Mouse (Mus musculus): Measurements from ENCODE around the gene Fbxw11. TPM values are rescaled to one million over a fixed set of nuclear protein-coding genes. Genes with fewer than 3 reads are reported as not detected.
"Not testable (repeated sequence)": the region's sequence is repeated elsewhere in the genome, so short reads cannot be mapped to it uniquely, and the experiment has no call there.

Fbxw11 gene
- total RNA-seq, 2 experiments from 2014 or later = 50.1 to 51.0 TPM

GRCm38 (mm10) chr11:32650893-32651590, 8.5 kb downstream of the Fbxw11 start:
- intact Hi-C loops (cut with DNase I) = no loop called here
- no peak for DNase-seq (ENCODE audit: low spot score)

DNA sequence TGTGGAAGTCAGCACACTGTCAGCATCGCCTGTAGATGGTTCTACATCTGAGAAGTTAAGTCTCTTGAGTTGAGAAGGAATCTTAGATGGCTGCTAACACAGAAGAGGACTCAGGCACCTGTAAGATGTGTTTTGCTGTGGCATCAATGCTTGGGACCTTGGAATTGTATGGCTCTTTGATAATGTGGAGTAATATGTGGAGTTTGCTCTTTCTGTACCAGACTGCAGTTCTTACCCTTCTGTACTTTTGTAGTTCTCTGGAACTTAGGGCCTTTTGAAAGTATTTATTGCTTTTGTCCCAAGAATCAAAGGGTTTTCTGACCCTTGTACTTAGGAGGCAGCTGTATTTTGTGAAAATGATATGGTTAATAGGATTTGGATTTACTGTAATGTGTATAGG, 9.2 kb downstream of the Fbxw11 start:
- intact Hi-C loops (cut with DNase I) = no loop called here
- DNase-seq (ENCODE audit: low spot score) = no peak

GRCm38 (mm10) chr11:32662082-32662656, 19.6 kb downstream of the Fbxw11 start:
- DNase-seq (ENCODE audit: low spot score) = no peak
- intact Hi-C loops (cut with DNase I) = no loop called here

DNA sequence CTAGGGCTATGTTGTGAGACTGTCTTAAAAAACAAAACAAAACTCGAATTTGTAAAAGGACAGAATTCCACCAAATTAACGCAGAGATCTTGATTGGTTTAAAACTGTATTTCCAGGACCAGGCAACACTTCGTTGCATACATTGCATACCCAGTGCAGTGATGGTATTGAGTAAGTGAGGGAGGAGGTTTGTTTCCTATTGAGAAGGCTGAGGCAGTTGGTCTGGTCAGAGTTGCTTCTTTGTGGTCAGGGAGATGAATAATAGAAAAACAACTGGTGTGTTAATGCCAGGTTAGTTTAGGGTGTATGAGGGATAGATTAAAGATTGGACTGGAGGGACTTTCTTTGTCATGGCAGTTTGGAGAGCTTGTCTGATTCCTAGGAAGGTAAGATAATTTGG, 23.1 kb downstream of the Fbxw11 start:
- no peak for DNase-seq (ENCODE audit: low spot score)
- intact Hi-C loops (cut with DNase I) = no loop called here

- intact Hi-C loops (cut with DNase I) = no loop called here
- DNase-seq (ENCODE audit: low spot score) = no peak
These were observed 24.5 kb downstream of the Fbxw11 start for GRCm38 (mm10) chr11:32666983-32667382.

DNA sequence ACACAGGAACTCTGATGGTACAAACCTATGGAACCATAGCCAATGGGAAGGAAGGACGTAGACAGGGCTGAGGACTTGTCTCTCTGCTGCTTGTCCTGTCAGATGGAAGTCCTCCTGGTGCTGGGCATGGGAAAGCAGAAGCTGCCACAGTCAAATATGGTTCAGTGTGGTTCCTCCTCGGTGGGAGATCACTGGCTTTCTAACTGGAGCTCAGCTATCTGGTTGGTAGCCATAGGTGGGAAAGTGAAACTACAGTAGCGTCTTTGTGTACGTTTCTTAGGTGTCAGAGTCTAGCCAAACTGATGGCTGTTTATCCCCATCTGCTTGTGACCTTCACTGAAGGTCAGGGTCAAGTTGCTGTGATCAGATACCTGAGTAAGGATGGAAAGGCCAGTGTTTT, 29.0 kb downstream of the Fbxw11 start:
- intact Hi-C loops (cut with DNase I) = loop anchor here (2.0 kb wide), 1 partner anchor 31 kb away; no protein-coding TSS in a partner anchor
- no peak for DNase-seq (ENCODE audit: low spot score)

DNA sequence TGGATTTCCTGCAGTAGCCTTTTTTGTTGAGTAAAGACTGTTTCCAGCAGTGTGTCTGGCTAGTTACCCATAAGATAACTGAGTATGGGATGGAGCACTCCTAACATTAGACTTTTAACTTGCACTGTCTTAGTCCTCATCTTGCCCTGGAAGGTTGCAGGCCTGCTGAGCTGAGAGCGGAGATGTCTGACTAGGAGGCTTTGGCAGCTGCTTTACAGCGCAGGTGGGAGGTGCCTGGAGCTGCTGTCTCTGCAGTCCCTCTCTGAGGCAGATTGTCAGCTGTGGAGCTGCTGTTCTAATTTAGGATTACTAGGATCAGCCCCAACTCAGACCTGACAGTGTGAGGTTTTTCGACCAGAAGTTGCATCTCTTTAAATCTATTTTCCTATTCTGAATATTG, 34.3 kb downstream of the Fbxw11 start:
- intact Hi-C loops (cut with DNase I) = no loop called here
- no peak for DNase-seq (ENCODE audit: low spot score)

GRCm38 (mm10) chr11:32677811-32678210, 35.3 kb downstream of the Fbxw11 start:
- intact Hi-C loops (cut with DNase I) = no loop called here
- no peak for DNase-seq (ENCODE audit: low spot score)

DNA sequence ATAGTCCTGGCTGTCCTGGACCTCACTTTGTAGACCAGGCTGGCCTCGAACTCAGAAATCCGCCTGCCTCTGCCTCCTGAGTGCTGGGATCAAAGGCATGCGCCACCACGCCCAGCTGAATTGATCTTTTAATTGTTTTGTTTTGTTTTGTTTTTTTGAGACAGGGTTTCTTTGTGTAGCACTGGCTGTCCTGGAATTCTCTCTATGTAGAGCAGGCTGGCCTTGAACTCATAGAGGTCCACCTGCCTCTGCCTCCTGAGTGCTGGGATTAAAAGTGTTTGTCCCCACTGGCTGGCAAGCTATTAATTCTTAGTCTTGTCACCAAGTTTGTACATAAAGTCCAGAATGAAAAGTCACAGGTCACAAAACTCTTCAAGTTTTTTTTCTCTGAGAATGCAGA, 36.6 kb downstream of the Fbxw11 start:
- intact Hi-C loops (cut with DNase I); DNase-seq (ENCODE audit: low spot score): not testable (repeated sequence)

- intact Hi-C loops (cut with DNase I) = no loop called here
These were observed 37.5 kb downstream of the Fbxw11 start for GRCm38 (mm10) chr11:32680014-32680413.

GRCm38 (mm10) chr11:32681192-32681795, 38.8 kb downstream of the Fbxw11 start:
- intact Hi-C loops (cut with DNase I) = no loop called here
- no peak for DNase-seq (ENCODE audit: low spot score)

More at GRCm38 (mm10) chr11:32680014-32680413, 37.5 kb downstream of the Fbxw11 start:
- no peak for DNase-seq (ENCODE audit: low spot score)

GRCm38 (mm10) chr11:32682335-32683102, 40.0 kb downstream of the Fbxw11 start:
- intact Hi-C loops (cut with DNase I) = no loop called here
- DNase-seq (ENCODE audit: low spot score) = no peak

- DNase-seq (ENCODE audit: low spot score) = no peak
- intact Hi-C loops (cut with DNase I) = no loop called here
These were observed 42.2 kb downstream of the Fbxw11 start for GRCm38 (mm10) chr11:32684690-32685254.

DNA sequence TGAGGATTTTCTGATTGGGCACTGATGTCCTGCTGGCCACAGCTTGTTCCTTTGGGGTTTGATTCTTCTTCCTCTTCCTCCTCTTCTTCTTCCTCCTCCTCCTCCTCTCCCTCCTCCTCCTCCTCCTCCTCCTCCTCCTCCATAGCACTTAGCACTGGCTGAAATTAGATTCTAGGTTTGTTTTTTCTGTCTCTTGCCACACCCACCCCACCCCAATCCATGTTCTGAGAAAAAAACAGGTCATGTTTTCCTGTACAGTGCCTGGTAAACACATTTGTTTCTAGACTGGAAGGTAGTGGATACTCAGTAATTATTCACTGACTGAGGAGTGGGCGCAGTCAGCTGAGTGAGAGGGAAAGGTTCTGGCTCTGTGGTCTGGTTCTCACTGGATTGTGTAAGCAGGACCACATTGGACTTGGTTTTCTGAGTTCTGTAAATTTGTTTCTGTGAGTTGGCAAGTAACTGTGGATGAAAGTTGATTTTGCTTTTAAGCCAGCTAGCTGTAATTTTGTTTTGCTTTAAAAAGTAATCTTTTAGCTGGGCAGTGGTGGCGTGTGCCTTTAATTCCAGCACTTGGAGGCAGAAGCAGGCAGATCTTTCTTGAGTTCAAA, 45.8 kb downstream of the Fbxw11 start:
- DNase-seq (ENCODE audit: low spot score) = no peak
- intact Hi-C loops (cut with DNase I) = no loop called here

- intact Hi-C loops (cut with DNase I) = no loop called here
- DNase-seq (ENCODE audit: low spot score) = no peak
These were observed 47.0 kb downstream of the Fbxw11 start for GRCm38 (mm10) chr11:32689510-32689909.

DNA sequence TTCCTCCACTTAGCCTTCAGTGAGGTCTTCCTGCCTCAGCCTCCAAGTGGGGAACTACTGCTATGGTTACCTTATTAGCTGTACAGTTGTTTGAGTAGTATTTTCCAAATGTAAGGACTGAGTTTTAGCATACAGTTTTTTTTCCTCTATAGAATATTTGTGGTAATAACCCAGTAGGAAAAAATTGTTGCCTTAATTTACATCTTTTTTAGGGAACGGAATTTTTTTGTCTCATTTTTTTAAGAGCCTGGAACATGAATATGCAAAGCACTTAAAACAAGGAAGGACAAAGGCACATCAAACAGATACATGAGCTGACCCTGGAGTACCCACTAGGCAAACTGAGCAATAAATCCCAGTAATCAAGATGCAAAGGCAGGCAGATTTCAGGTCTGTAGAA, 50.3 kb downstream of the Fbxw11 start:
- no peak for DNase-seq (ENCODE audit: low spot score)
- intact Hi-C loops (cut with DNase I) = loop anchor here (5.0 kb wide), 1 partner anchor 51 kb away; the partner anchor contains the start of gene Fbxw11

- intact Hi-C loops (cut with DNase I) = loop anchor here (5.0 kb wide), 1 partner anchor 51 kb away; the partner anchor contains the start of gene Fbxw11
- no peak for DNase-seq (ENCODE audit: low spot score)
These were observed 51.1 kb downstream of the Fbxw11 start for GRCm38 (mm10) chr11:32693431-32694141.

- intact Hi-C loops (cut with DNase I) = loop anchor here (5.0 kb wide), 1 partner anchor 52 kb away; the partner anchor contains the start of gene Fbxw11
- not testable (repeated sequence) for DNase-seq (ENCODE audit: low spot score)
These were observed 51.9 kb downstream of the Fbxw11 start for GRCm38 (mm10) chr11:32694322-32695003.

Data from heart, postnatal 25 days (tissue).